Mouse (Mus musculus) megakaryocyte, adult 5-6 weeks (primary cell): ENCODE measurements around the gene Chst8. TPM values are rescaled to one million over a fixed set of nuclear protein-coding genes. Genes with fewer than 3 reads are reported as not detected.

Source experiments
- ATAC-seq: 2 replicates; pipeline ENCODE4 v1.8.0; 2016; ENCODE audit warnings: mild to moderate bottlenecking, inconsistent platforms; ENCODE audit not compliant: poor library complexity, severe bottlenecking
- total RNA-seq, 2 experiments: library from RNA; stranded (forward) in 1 of 2; stranded (reverse) in 1 of 2; fragments of 153-499, 151-499 nt in 1 of 2; fragments of 221-1000, 200-1000 nt in 1 of 2; gene quantifications; 2 replicates each; pipeline versions ENCODE4 v1.2.3 to v1.2.4; 2015 to 2017

The Chst8 gene
- total RNA-seq, 2 experiments from 2014 or later = not detected

DNA sequence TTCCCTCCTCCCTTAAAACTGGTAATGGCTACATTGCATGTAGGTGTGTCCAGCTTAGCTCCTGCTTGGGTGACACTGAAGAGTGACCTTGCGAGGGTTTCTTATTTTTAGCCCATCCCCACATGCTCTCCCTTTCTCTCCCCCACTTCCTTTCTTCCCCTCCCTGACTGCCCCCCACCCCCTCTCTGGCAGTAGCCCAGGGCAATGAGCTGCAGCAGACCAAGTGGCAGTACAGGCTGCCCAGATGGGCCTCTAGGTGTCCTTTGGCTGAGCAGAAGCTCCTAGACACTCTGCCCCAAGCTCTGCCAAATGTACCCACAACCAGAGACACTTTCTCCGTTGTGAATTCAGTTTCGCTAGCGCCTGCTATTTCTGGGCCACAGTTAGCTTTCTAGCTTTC, 139.6 kb downstream of the Chst8 start:
- ATAC-seq = no peak

DNA sequence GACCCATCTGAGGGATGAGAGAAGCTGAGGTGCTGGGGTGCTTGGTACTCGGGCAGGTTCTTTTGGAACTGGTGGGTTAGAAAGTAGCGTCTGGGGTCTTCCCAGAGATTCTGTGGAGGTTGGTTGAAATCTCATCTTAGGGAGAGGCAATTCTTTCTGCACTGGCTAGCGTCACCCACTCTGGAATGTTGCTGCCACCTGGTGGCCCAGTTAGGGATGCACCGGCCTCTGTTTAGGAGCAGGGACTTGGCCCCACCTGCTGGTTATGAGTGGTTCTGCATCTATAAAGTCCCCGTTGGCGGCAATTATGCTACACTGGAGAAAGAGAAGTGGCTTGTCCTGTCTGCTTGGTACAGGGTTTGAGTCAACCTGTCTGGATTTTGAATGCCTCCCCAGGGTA, 140.6 kb downstream of the Chst8 start:
- peak; percentile 97 for ATAC-seq

DNA sequence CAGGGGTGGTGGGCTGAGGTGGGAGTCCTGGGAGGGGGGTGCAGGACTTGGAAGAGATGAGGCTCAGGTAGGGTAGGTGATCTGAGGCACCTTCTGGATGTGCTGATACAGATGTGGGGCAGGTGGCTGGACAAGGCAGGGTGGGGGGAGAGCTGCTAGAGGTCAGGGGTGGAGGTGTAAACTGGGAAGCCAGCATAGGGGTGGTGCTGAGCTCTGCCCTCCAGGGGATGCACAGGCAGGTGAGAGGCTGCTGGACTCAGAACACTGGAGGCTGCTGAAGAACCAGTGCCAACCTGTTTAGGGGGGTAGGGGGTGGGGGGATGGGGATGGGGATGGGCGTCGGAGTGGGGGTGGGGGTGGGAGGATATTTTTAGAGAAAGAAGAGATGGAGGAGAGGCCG, 141.7 kb downstream of the Chst8 start:
- no peak for ATAC-seq

DNA sequence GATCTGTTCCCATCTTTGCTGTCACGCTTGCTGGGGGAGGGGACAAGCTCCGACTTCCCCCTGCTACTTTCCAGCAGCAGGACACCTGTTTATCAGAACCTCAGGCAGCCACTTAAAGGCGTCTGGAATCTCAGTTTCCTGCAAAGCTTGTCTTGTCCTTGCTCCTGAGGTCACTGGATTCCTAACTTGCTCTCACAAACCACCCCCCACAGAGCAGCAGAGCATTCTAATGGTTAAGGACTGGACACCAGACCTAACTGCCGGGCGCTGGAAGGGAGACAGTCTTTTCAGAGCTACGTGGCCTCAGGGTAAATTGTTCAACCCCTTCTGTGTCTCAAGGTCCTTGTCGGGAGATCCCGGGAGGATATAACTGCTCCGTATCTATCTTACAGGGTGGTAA, 143.2 kb downstream of the Chst8 start:
- no peak for ATAC-seq

DNA sequence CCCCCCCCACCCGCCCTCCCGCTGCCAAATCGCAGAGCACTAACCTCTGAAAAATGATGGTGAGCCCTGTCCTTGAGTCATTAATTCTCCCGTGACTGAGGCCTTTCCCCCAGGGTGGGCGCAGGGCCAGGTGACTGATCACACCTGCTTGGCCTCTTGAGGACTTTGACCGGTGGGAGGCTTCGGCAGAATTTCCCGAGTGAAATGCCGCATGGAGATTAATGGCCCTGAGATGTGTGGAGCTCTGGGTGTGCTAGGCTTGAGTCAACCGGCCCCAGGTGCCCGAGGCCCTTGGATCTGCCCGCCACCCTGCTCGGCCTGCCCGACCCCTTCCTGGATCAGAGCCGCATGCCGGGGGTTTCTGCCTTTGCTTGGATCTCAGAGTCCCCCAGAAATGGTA, 144.6 kb downstream of the Chst8 start:
- ATAC-seq = no peak

DNA sequence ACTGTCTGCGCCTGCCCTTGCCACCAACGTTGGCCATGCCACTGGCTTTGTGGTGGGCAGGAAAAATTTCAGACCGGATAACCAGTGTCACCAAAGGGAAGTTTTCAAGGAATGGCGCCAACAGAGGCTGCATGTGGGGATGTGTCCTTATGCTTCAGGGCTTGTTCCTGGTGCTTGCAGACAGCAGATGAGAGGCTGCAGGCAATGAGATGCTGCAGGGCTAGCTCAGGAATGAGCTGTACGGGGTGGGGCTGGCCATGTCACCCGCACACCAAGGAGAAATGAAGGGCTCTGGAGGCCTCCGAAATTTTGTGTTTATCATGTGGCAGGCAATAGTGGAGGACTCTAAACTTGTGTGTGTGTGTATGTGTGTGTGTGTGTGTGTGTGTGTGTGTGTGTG, 149.4 kb downstream of the Chst8 start:
- ATAC-seq = no peak

DNA sequence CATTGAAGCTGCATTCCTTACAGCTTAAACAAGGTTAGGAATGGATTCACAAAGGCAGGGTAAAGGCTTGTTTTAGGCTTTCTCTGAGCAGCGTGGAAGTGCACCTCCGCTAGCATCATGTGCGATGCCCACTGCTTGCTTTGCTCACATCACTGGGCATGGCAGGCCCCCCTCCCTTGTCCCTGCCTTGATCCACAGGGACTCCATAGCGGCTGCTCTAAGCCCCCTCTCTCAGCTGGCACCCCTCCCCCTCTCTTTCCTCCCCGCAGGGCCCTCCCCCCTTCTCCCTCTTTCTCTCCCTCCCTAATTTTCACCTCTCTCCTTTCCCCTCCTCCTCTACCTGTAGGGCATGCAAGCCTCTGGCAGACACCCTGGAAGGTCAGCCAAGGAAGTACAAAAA, 150.3 kb downstream of the Chst8 start:
- ATAC-seq = no peak

DNA sequence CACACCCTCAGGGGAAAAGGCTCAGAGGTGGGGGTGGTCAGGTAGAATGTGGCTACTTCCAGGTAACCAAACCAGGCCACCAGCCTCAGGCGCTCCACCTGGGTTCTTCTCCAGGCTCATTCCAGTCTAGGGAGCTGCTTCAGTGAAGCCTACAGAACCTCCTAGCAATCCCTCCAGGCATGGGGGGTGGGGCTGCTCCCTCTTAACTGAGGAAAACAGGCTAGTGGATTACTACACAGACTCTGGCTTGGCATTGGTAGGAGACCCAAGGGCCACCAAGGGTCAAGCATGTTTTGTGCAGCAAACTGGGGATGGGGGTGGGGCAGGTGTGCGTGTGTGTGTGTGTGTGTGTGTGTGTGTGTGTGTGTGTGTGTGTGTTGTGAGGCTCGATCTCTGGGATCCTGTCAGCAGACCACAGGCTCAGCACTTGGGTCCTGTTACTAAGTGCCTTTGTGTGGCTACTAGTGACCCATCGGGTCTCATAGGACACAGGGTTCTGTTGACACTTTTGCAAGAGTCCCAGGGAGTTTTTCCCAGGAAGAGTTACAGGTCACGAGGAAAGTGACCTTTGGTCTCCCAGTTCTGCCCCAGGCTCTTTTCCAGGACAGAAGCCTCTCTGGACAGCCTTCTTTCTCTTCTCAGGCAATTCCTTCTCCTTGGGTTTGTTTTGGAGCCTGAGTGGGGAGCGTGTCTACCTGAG, 153.0 kb downstream of the Chst8 start:
- no peak for ATAC-seq

DNA sequence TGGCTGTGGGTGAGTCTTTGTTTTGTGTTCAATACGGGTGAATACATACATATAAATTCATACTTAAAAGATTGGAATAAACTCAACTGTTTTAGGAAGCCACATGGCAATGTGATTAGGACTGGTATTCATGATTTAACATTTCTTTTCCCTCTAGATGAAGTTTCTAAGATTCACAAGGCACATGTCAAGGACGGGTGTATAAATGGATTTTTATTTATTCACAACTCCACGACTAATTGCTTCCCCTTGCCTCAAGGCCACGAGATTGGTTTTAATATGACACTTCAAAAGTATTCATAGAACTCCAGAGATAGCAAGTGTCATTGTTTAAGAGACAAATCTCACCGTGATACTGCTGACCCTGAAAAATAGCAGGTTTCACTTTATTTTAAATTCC, 155.9 kb downstream of the Chst8 start, which contains the start of gene Kctd15:
Kctd15 (minus strand) TSS at position 101 of the 400 bp plus-strand sequence.
- no peak for ATAC-seq

DNA sequence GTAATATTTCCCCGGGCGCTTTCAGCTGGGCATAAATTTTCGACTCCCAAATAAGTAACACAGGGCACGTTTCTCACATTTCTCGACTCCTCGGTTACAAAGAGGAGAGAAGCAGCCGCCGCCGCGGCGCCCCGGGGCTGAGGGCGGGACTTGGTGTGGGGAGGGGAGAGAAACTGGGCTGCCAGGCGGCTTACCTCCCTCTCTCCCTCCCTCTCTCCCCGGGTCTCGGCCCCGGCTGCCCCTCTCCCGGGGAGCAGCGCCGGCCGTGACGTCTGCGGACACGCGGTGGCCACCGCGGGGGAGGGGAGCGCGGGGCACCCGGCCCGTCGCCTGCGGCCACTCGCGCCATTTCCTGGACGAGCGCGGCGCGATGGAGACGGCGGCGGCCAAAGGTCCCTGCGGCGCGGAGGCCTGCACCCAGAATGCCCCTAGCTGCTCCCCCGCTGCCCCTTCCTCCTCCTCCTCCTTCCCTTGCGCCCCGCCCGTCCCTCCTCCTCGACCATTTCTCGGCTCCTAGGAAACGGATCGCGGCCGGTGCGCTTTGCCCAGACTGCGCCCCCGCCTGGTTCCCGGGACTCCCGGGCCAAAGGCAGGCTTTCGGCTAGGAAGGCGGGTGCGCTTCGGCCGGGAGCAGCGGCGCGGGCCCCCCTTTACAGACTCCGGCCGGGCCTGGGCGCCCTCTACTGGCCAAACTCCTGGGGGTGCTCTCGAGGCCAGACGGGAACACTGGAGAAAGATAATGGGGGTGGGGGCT, 157.2 kb downstream of the Chst8 start:
- no peak for ATAC-seq

DNA sequence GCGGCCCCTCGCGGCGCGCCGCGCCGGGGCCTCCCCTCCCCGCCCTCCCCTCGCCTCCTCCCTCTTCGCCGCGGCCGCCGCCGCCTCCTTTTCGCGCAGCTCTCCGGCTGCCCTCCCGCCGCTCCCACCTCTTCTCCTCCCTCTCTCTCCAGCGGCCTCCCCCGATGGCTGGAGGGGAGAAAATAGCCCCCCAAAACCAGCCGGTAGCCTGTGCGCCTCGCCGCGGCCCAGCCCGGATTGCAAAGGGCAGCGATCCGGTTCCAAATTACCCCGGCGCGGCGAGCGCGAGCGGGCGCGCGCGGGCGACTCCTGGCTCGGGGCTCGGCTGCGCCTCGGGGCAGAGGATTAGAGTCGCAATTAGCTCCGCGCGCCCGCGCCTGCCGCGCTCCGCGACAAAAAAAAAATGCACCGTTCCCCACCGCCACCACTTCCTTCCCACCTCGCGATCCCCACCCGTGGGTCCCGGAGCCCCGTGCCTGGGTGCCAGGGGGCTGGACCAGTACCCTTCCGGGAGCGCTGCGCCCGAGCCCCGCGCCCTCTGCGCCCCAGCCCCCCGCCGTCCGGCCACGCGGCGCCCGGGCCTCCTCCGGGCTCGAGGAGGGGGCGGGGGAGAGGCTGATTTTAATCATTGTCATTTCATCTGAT, 157.9 kb downstream of the Chst8 start:
- ATAC-seq = no peak

DNA sequence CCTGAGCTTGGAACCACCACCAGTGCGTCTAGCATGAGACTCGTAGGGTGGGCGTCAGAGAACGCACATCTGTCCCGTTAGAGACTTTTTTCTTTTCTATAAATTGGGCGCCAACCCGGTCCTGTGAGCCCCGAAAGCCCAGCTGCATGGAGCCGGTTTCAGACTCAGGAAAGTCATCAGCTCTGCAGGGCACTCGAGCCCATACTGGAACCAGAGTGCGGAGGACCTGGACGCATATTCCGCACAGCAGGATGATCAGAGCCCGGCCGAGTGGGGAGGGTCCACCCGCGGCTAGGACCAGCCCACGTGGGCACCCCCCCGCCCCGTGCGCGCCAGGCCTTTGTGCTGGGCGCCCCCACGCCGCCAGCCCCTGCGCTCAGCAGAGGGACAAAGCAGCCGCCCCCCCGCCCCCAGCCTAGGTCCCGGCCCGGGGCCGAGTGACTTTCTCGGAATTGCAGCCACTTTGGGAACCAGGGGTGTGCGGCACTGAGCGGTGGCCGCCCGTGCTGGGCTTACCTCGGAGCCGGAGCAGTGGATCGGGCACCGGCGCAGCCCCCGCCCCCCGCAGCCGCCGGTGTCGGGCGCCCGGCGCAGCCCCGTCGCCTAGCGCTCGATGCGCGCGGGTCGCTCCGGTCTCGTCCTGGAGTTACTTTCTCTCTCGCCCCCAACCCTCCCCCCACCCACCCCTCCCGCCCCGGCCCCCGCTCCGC, 158.6 kb downstream of the Chst8 start:
- no peak for ATAC-seq

DNA sequence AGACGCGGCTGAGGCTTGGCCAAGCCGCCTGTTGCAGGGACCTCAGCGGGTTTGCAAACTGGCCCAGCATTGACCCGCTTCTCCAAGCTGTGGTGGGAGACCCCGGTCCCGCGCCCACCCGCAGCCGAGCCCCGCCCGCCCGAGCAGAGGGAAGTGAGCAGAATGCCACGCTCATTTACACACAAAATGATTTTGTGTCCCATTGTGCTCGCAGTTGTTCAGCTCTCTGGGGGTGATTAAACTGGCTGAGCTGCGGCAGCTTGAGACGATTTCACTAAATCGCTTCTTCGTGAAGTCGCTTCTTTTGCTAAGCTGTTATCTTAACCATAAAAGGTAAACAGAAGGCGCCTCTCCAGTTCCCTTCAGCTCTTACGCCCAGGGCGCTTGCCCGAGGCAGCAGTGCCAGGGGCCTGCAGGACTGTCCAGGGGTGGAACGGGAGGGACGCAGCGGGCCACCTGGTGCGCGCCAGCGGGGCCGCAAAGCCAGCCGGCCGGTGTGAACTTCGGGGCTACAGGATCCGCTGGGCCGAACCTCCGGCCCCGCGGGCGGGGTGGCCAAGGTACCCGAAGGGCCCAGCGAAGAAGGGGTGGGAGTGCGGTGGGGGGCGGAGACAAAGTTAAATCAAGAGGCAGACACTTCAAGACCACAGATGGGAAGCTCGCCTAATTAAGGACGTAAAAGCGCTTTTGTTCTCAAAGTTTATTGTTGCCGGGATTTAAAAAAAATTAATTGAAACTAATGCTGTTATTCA, 159.6 kb downstream of the Chst8 start:
- no peak for ATAC-seq

DNA sequence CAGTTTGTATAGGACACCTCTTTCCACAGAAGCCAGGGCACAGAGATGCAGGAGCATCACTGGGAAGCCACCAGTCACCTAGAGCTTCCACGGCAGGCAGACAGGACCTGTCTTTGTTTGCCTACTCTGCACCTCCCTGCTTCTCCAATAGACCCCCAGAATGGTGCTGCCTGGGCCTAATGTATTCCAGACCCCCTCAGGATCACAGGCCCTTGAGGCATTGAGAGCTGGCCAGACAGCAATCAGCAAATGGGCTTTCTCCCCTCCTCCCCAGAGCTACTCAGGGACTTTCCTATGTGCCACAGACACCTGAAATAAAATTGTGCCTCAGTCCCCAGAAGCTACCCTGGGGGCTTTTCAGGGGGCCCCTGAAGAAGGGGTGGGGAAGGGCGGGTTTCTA, 161.1 kb downstream of the Chst8 start:
- ATAC-seq = no peak

DNA sequence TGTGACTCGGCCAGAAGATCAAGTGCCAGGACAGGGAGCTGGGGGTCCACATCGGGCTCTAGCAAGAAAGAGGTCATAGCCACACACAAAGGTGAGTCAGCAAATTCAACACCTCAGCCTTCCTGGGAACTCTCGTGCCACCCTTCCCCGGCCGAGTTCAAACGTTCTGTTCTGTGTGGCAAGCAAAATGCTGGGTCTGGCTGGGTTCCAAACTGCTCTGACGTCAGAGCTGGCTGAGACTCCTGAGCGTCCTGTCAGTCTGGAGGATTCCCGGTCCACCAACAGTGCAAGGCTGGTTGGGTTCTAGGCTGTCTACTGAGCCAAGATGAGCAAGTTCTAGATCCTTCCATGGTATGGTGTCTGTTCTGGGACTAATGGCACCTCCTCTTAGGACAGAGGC, 165.5 kb downstream of the Chst8 start:
- no peak for ATAC-seq

DNA sequence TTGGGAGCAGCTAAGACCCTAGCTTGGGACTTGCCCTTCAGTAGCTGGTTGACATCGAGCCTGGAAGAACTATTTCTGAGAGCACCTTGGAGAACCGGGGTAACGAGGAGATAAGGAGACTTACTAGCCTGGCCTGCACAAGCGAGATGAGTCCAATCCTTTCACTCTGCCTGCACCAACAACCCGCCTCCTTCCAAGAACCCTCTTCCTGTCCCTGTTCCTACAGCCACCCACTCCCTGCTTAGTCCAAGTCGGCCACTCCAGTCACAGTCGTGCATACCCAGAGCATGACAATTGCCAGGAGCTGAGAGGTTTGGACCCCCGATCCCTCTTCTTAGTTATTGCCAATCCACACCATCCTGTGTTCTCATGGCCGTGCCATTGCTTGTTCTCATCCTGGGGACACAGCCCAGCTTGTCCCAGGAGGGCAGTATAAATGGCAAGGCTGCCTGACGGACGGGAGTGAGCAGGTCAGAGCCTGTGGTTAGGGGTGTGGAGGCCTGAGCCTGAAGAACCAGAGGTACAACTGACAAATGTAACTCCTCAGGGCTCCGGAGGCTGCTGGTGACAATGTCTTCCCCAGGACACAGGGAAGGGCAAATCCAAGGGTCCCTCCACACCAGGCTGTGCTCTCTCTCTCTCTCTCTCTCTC, 166.2 kb downstream of the Chst8 start:
- no peak for ATAC-seq

DNA sequence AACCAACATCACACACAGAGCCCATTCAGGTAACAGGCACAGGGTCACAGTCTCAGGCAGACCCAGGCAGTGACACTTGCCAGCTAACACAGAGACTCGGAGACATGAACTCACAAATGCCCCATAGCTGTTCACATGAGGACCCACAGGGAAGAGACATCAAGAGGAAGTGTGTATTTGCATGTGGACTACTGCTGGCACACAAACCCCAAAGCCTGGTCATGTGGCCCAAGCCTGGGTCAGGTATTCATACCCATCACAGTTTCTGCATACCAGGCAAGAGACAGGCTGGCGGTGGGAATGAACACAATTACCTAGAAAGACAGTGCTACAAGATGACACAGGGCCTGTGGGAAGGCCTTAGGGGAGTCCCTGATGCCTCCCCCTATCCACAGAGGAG, 166.9 kb downstream of the Chst8 start:
- no peak for ATAC-seq

DNA sequence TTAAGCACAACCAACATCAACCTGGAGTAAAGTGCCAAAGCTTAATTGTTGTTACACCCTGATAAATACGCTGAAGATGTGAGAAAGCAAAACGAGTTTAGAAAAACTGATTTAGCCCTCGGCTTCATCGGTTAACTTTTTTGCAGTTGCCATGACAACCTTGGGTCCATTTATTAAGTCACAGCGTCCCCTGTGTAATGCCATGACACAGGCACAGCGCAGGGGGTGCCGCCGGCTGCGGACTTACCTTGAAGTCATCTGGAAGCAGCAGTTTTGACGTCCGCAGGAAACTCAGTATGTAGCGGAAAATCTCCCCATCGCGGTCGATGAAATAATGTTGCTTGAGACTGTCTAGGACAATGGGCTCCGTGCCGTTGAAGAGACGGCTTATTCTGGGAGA, 167.9 kb downstream of the Chst8 start:
- no peak for ATAC-seq

DNA sequence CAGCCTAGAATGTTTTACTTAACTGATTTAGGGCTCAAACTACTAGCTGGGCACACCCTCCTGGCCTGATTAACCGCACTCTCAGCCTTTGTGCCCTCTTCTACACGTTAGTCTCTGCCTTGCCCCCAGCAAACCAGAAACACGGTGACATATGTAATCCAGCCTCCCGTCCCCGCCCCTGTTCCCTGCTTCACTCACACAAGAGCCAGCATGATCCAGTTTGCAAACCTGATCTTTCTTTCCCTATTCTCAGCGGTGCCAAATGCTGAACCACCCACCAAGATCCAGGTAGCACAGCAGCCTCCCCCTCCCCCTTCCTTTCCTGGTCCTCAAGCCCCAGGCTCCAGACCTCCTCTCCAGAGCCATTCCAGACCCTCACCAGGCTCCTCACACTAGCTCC, 169.2 kb downstream of the Chst8 start:
- no peak for ATAC-seq

DNA sequence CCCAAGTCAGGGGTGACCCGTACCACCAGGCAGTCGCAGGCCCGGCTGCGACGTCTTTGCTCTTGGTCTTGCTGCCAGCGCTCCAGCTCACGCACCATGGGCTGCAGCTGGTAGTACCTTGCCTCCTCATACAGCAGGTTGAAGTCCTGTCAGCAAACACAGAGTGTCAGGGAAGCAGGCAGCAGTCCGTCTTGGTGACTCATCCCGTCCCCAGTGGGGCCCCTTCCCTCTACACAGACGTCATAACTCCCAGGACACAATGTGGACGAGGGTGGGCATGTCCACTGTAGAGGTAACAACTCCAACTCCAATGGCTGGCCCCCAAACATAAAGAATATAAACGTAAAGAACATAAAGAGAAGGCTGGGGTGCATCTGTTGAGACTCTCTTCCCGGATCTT, 170.5 kb downstream of the Chst8 start:
- no peak for ATAC-seq
